Mouse (Mus musculus) spleen, adult 10 weeks (tissue): ENCODE data around the gene Olfr720. TPM values are rescaled to one million over a fixed set of nuclear protein-coding genes. Genes with fewer than 3 reads are reported as not detected.

ENCODE experiments used
- polyA plus RNA-seq: library from polyadenylated mRNA; stranded (reverse); fragments of 350-450 nt; fragmentation: Illumina TruSeq; extraction: RNeasy Lipid Tissue Mini Kit (QIAGEN cat#74804); gene quantifications from one replicate; pipeline ENCODE4 v1.2.3, GENCODE M21; 2015; ENCODE audit warnings: low replicate concordance; ENCODE audit not compliant: insufficient read depth

The Olfr720 gene
- polyA plus RNA-seq, result not detected

GRCm38 (mm10) chr14:14186738-14187137 lies at the start of gene Olfr720:
TSS of gene Olfr720 (minus strand) at chr14:14186838.

Other genes starting within 250 kb of the Olfr720 start
- 39.1 TPM for gene Atxn7, start 225.4 kb downstream of the Olfr720 start, polyA plus RNA-seq
- 134 TPM for gene Thoc7, start 225.0 kb downstream of the Olfr720 start, polyA plus RNA-seq
- 128 TPM for gene Psmd6, start 65.9 kb downstream of the Olfr720 start, polyA plus RNA-seq
- not detected for gene Olfr31, start 136.0 kb upstream of the Olfr720 start, polyA plus RNA-seq
- 2.4 TPM for gene Il3ra, start 159.4 kb upstream of the Olfr720 start, polyA plus RNA-seq
- not detected for gene Olfr721-ps1, start 214.5 kb upstream of the Olfr720 start, polyA plus RNA-seq